Mouse (Mus musculus) heart, postnatal 0 days (tissue): ENCODE results near the gene Stx1a. TPM values are rescaled to one million over a fixed set of nuclear protein-coding genes. Genes with fewer than 3 reads are reported as not detected.
A peak's percentile ranks its signal among the peaks of the same experiment; 100 is the strongest.

ENCODE experiments used
- ATAC-seq: fragments of 200-750 bp; cut with Nextera tagmentation; 2 replicates; pipeline ENCODE4 v1.8.0; 2017; ENCODE audit warnings: low read depth, moderate number of reproducible peaks, moderate library complexity; ENCODE audit not compliant: insufficient read depth
- DNase-seq: peaks from one replicate; pipeline ENCODE4 v3.0.0-alpha.2; 2016; ENCODE audit warnings: low spot score
- H3K27ac ChIP-seq: fragments of 300-500 bp; sonication (generic); 2 replicates; pipeline ENCODE4 v1.5.1; 2014; ENCODE audit warnings: low read depth, mild to moderate bottlenecking
- H3K27me3 ChIP-seq: fragments of 300-500 bp; sonication (generic); 2 replicates; pipeline ENCODE4 v1.6.1; 2014; ENCODE audit warnings: low read length, mixed read lengths; ENCODE audit not compliant: control insufficient read depth, insufficient read depth
- H3K36me3 ChIP-seq: fragments of 300-500 bp; sonication (generic); replicated peaks from 2 replicates; pipeline ENCODE4 v1.6.1; 2014; ENCODE audit warnings: low read length, mixed read lengths; ENCODE audit not compliant: control insufficient read depth, insufficient read depth
- H3K4me1 ChIP-seq: fragments of 300-500 bp; sonication (generic); 2 replicates; pipeline ENCODE4 v1.6.1; 2014; ENCODE audit warnings: antibody characterized with exemption; ENCODE audit not compliant: control insufficient read depth, insufficient read depth
- H3K4me2 ChIP-seq: fragments of 300-500 bp; sonication (generic); 2 replicates; pipeline ENCODE4 v1.6.1; 2014; ENCODE audit warnings: low read depth, mild to moderate bottlenecking, low read length, moderate library complexity
- H3K4me3 ChIP-seq: fragments of 300-500 bp; sonication (generic); 2 replicates; pipeline ENCODE4 v1.5.1; 2014; ENCODE audit warnings: low read depth, low read length
- H3K9ac ChIP-seq: fragments of 300-500 bp; sonication (generic); replicated peaks from 2 replicates; pipeline ENCODE4 v1.6.1; 2014; ENCODE audit warnings: low read depth, low read length, mixed read lengths
- H3K9me3 ChIP-seq: fragments of 300-500 bp; sonication (generic); replicated peaks from 2 replicates; pipeline ENCODE4 v1.6.1; 2016; ENCODE audit warnings: low read length; ENCODE audit not compliant: control insufficient read depth
- CTCF ChIP-seq: IDR thresholded peaks from 2 replicates; pipeline ENCODE4 v1.5.1; 2016; ENCODE audit warnings: antibody characterized with exemption, control low read depth, low read depth
- EP300 ChIP-seq: IDR thresholded peaks from 2 replicates; pipeline ENCODE4 v1.6.1; 2016; ENCODE audit warnings: antibody characterized with exemption, low read depth
- WGBS: fragments of 180-500 bp; shearing (Covaris S2); extraction: QIAGEN DNeasy Blood & Tissue Kit; methylation state at CpG from one replicate; pipeline ENCODE4 v1.1.7; 2014; 5-methylcytosine and 5-hydroxymethylcytosine counted together
- polyA plus RNA-seq: library from polyadenylated mRNA; unstranded; fragments of >200 nt; fragmentation: Nextera tagmentation; extraction: Ambion mirVana; gene quantifications from 2 replicates; pipeline ENCODE4 v1.2.1, GENCODE M21; 2015
- total RNA-seq: library from RNA; depleted of rRNA; stranded (reverse); fragments of >200 nt; gene quantifications from 2 replicates; pipeline ENCODE4 v1.2.3, GENCODE M21; 2014; ENCODE audit warnings: low replicate concordance

Gene Stx1a
- total and polyA plus RNA-seq, 2 experiments from 2014 or later = 2.3 to 2.5 TPM

GRCm38 (mm10) chr5:135021814-135022213 lies 1.5 kb upstream of the Stx1a start:
- H3K4me2 ChIP-seq = no peak overlapping the region
- no peaks in the 10 kb centered on the region for H3K27me3 ChIP-seq
- peaks cover 31% of the 10 kb centered on the region for H3K4me1 ChIP-seq
- TF ChIP-seq CTCF (no peak), EP300 (peak; percentile 80)
- ATAC-seq (peak; percentile 86), DNase-seq (peak; percentile 88)
- peak overlapping the region; percentile 70 for H3K27ac ChIP-seq
- H3K9ac ChIP-seq = no peak overlapping the region
- 12% methylated on average over 6 of the region's 6 CpGs for WGBS
- no peak overlapping the region for H3K4me3 ChIP-seq
- no peaks in the 10 kb centered on the region for H3K36me3 ChIP-seq
- H3K9me3 ChIP-seq = no peaks in the 10 kb centered on the region

GRCm38 (mm10) chr5:135024665-135025224 lies 1.5 kb downstream of the Stx1a start:
- no peak for TF ChIP-seq CTCF
- TF ChIP-seq EP300 = no peak
- Histone ChIP-seq H3K9me3 (no peaks in the 10 kb centered on the region), H3K4me3 (peak overlapping the region; percentile 60), H3K36me3 (no peaks in the 10 kb centered on the region), H3K27me3 (no peaks in the 10 kb centered on the region), H3K4me1 (peaks cover 43% of the 10 kb centered on the region), H3K4me2 (peak overlapping the region; percentile 85), H3K9ac (no peak overlapping the region), H3K27ac (no peak overlapping the region)
- ATAC-seq (no peak), DNase-seq (peak; percentile 44)
- WGBS = 34% methylated on average over 11 of the region's 11 CpGs

GRCm38 (mm10) chr5:135025899-135026298 lies 2.6 kb downstream of the Stx1a start:
- H3K9ac ChIP-seq = no peak overlapping the region

GRCm38 (mm10) chr5:135029007-135029854 lies 5.9 kb downstream of the Stx1a start:
- peak; percentile 38 for ATAC-seq
- Histone ChIP-seq H3K4me3 (no peak overlapping the region), H3K27me3 (no peaks in the 10 kb centered on the region), H3K9ac (no peak overlapping the region), H3K9me3 (no peaks in the 10 kb centered on the region), H3K4me1 (peaks cover 22% of the 10 kb centered on the region), H3K36me3 (no peaks in the 10 kb centered on the region), H3K4me2 (peak overlapping the region; percentile 40), H3K27ac (no peak overlapping the region; the same call in 1 of the 2 replicates)
- TF ChIP-seq EP300 (no peak), CTCF (no peak)
- 38% methylated on average over 18 of the region's 18 CpGs for WGBS
- peak; percentile 50 for DNase-seq

More at GRCm38 (mm10) chr5:135025899-135026298, 2.6 kb downstream of the Stx1a start:
- H3K36me3 ChIP-seq = no peaks in the 10 kb centered on the region
- no peaks in the 10 kb centered on the region for H3K9me3 ChIP-seq
- H3K27me3 ChIP-seq = no peaks in the 10 kb centered on the region
- no peak overlapping the region for H3K4me3 ChIP-seq
- H3K4me2 ChIP-seq = no peak overlapping the region
- H3K4me1 ChIP-seq = peaks cover 43% of the 10 kb centered on the region
- TF ChIP-seq EP300 = no peak
- TF ChIP-seq CTCF = no peak
- H3K27ac ChIP-seq = no peak overlapping the region
- ATAC-seq (no peak), DNase-seq (no peak)
- 41% methylated on average over 7 of the region's 7 CpGs for WGBS

GRCm38 (mm10) chr5:135032581-135032980 lies 9.3 kb downstream of the Stx1a start:
- TF ChIP-seq EP300 (no peak), CTCF (no peak)
- Histone ChIP-seq H3K36me3 (no peaks in the 10 kb centered on the region), H3K27me3 (no peaks in the 10 kb centered on the region), H3K9ac (no peak overlapping the region), H3K4me1 (peaks cover 11% of the 10 kb centered on the region), H3K9me3 (0 out of 2 replicates have a peak, but pooled peaks cover 4% of the 10 kb centered on the region), H3K4me3 (no peak overlapping the region), H3K27ac (no peak overlapping the region), H3K4me2 (no peak overlapping the region)
- WGBS = 80% methylated on average over 5 of the region's 5 CpGs
- ATAC-seq (no peak), DNase-seq (no peak)
